Mouse (Mus musculus) megakaryocyte, embryonic 14.5 days (primary cell): ENCODE results near the gene Gm17334.

ENCODE experiments used
- FLI1 ChIP-seq: IDR thresholded peaks from 2 replicates; pipeline ENCODE4 v1.6.1; 2012; ENCODE audit warnings: low read length, inconsistent platforms, mixed read lengths
- GATA1 ChIP-seq: IDR thresholded peaks from 3 replicates; pipeline ENCODE4 v1.6.1; 2012; ENCODE audit warnings: mixed read lengths, low read length, inconsistent platforms, borderline replicate concordance

- TF ChIP-seq GATA1 (no peak), FLI1 (no peak)
Measured at GRCm38 (mm10) chr11:53735682-53736245, 37.2 kb downstream of the Gm17334 start.
